Comparison of ENCODE assay signal across 9 mouse cellular contexts in the genomic region with DNA sequence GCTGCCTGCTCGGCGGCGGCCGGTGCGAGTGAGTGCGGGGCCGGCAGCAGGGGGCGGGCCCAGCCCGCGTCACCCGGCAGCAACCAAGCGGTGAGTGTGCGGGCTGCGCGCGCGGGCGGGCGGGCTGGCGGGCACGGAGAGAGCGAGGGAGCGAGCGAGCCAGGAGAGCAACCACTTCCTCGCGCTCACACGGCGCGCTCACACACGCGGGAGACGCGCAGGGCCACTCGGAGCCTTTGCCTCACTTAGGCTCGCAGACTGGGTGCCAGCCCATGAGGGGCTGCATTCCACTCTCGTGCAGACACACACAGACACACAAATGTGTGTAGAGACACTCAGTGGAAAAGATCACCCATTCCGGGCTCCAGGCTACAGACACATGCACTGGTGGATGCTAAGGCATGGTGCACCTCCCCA. TPM values are rescaled to one million over a fixed set of nuclear protein-coding genes. Genes with fewer than 3 reads are reported as not detected.
DNase-seq lines count a peak whose midpoint lies in the region; ATAC-seq and TF ChIP-seq lines count a peak whose summit lies in the region.
"Had no signal": no experiment of that assay in that cellular context is flagged by ENCODE, and none has a peak within 500 bp of the region (broad histone marks: within the 10 kb centered on the region; RNA-seq: fewer than 3 reads in every experiment).

A gene (minus strand): TSS at position 21 of the 417 bp plus-strand sequence.

- H3K27ac ChIP-seq in heart, embryonic 13.5 days (replicated peaks), result no peak within 1 kb of the TSS
- no peak within 1 kb of the TSS for H3K27ac ChIP-seq in forebrain, embryonic 15.5 days (replicated peaks)
- no peak within 1 kb of the TSS for H3K27ac ChIP-seq in kidney, postnatal 0 days
- H3K27ac ChIP-seq in limb, embryonic 15.5 days, result no peak within 1 kb of the TSS
- no peak within 1 kb of the TSS for H3K27ac ChIP-seq in neural tube, embryonic 12.5 days

- H3K9ac ChIP-seq in heart, embryonic 13.5 days, result peak within 1 kb of the TSS; percentile 74
- H3K9ac ChIP-seq in forebrain, embryonic 15.5 days (replicated peaks), result peak within 1 kb of the TSS; percentile 52
- H3K9ac ChIP-seq in kidney, postnatal 0 days (ENCODE audit: low read depth, low read length), result peak within 1 kb of the TSS; percentile 51
- peak within 1 kb of the TSS; percentile 47 for H3K9ac ChIP-seq in limb, embryonic 15.5 days
- H3K9ac ChIP-seq in neural tube, embryonic 12.5 days, result peak within 1 kb of the TSS; percentile 48

- H3K4me2 ChIP-seq in heart, embryonic 13.5 days, result peak within 1 kb of the TSS; percentile 75
- H3K4me2 ChIP-seq in forebrain, embryonic 15.5 days (replicated peaks), result peak within 1 kb of the TSS; percentile 66
- peak within 1 kb of the TSS; percentile 68 for H3K4me2 ChIP-seq in kidney, postnatal 0 days (ENCODE audit: low read length)
- H3K4me2 ChIP-seq in limb, embryonic 15.5 days, result peak within 1 kb of the TSS; percentile 76
- H3K4me2 ChIP-seq in neural tube, embryonic 12.5 days (replicated peaks), result peak within 1 kb of the TSS; percentile 70

- DNase-seq in heart, adult 18-20 months, result no peak
- no peak for DNase-seq in kidney, postnatal 0 days (ENCODE audit: low spot score)

- no peak for TF ChIP-seq CTCF in kidney, postnatal 0 days (IDR thresholded peaks at IDR 0.05; ENCODE audit: low read depth)

- H3K4me1 ChIP-seq in heart, embryonic 13.5 days, result peaks cover 13% of the 10 kb centered on the region; the same call in 1 of the 2 replicates
- H3K4me1 ChIP-seq in forebrain, embryonic 15.5 days, result peaks cover 11% of the 10 kb centered on the region
- peaks cover 5% of the 10 kb centered on the region; the same call in 1 of the 2 replicates for H3K4me1 ChIP-seq in kidney, postnatal 0 days (replicated peaks; ENCODE audit: insufficient read depth, low read length)
- H3K4me1 ChIP-seq in limb, embryonic 15.5 days, result peaks cover 22% of the 10 kb centered on the region
- H3K4me1 ChIP-seq in neural tube, embryonic 12.5 days, result peaks cover 21% of the 10 kb centered on the region

- H3K9me3 ChIP-seq in heart, embryonic 13.5 days, result no peaks in the 10 kb centered on the region
- H3K9me3 ChIP-seq in forebrain, embryonic 15.5 days, result no peaks in the 10 kb centered on the region
- H3K9me3 ChIP-seq in kidney, postnatal 0 days (replicated peaks; ENCODE audit: low read length), result no peaks in the 10 kb centered on the region
- no peaks in the 10 kb centered on the region for H3K9me3 ChIP-seq in limb, embryonic 15.5 days
- no peaks in the 10 kb centered on the region for H3K9me3 ChIP-seq in neural tube, embryonic 12.5 days

- WGBS in heart, embryonic 13.5 days, result 4% methylated on average over 35 of the region's 37 CpGs
- 3% methylated on average over 34 of the region's 37 CpGs for WGBS in forebrain, embryonic 15.5 days
- 4% methylated on average over 33 of the region's 37 CpGs for WGBS in kidney, postnatal 0 days
- 3% methylated on average over 29 of the region's 37 CpGs for whole genome bisulfite sequencing in limb, embryonic 15.5 days
- 5% methylated on average over 37 of the region's 37 CpGs for WGBS in neural tube, embryonic 12.5 days

- peak within 1 kb of the TSS; percentile 56 for H3K4me3 ChIP-seq in heart, embryonic 13.5 days
- peak within 1 kb of the TSS; percentile 53 for H3K4me3 ChIP-seq in forebrain, embryonic 15.5 days
- peak within 1 kb of the TSS; percentile 38 for H3K4me3 ChIP-seq in kidney, postnatal 0 days (replicated peaks; ENCODE audit: low read depth, low read length)
- H3K4me3 ChIP-seq in limb, embryonic 15.5 days, result peak within 1 kb of the TSS; percentile 53
- H3K4me3 ChIP-seq in neural tube, embryonic 12.5 days, result peak within 1 kb of the TSS; percentile 52

- peaks cover 92% of the 10 kb centered on the region for H3K27me3 ChIP-seq in heart, embryonic 13.5 days (replicated peaks)
- peaks cover 40% of the 10 kb centered on the region for H3K27me3 ChIP-seq in forebrain, embryonic 15.5 days
- H3K27me3 ChIP-seq in kidney, postnatal 0 days (ENCODE audit: insufficient read depth, low read length), result peaks cover 23% of the 10 kb centered on the region
- H3K27me3 ChIP-seq in limb, embryonic 15.5 days, result peaks cover 55% of the 10 kb centered on the region
- peaks cover 55% of the 10 kb centered on the region for H3K27me3 ChIP-seq in neural tube, embryonic 12.5 days (replicated peaks)

- ATAC-seq in heart, embryonic 13.5 days (ENCODE audit: extremely low read depth, insufficient number of reproducible peaks, low FRiP score, low TSS enrichment), result no peak
- peak; percentile 69; the same call in 1 of the 2 replicates for ATAC-seq in cerebellum, adult (ENCODE audit: insufficient number of reproducible peaks, low FRiP score, low TSS enrichment)
- ATAC-seq in forebrain, embryonic 15.5 days (replicated peaks), result peak; percentile 89
- peak; percentile 29; the same call in 1 of the 2 replicates for ATAC-seq in kidney, postnatal 0 days (replicated peaks; ENCODE audit: low FRiP score, low read depth)
- peak; percentile 37; the same call in 1 of the 2 replicates for ATAC-seq in limb, embryonic 15.5 days (ENCODE audit: insufficient number of reproducible peaks, low FRiP score, low TSS enrichment, low read depth)
- ATAC-seq in neural tube, embryonic 12.5 days (ENCODE audit: low FRiP score, low read depth), result peak; percentile 68
- no peak for ATAC-seq in megakaryocyte-erythroid progenitor cell, adult 5-6 weeks (replicated peaks; ENCODE audit: low FRiP score, low TSS enrichment, poor library complexity, severe bottlenecking)

- no peaks in the 10 kb centered on the region for H3K36me3 ChIP-seq in heart, embryonic 13.5 days
- no peaks in the 10 kb centered on the region for H3K36me3 ChIP-seq in forebrain, embryonic 15.5 days
- no peaks in the 10 kb centered on the region for H3K36me3 ChIP-seq in kidney, postnatal 0 days (ENCODE audit: insufficient read depth, low read length)
- no peaks in the 10 kb centered on the region for H3K36me3 ChIP-seq in limb, embryonic 15.5 days
- no peaks in the 10 kb centered on the region for H3K36me3 ChIP-seq in neural tube, embryonic 12.5 days

RNA-seq across cellular contexts. Expression of the gene that starts here (rescaled TPM):
- 0.23 and 0.32 TPM in 2 replicates for polyA plus RNA-seq in heart, embryonic 13.5 days (2015; fragmentation: Nextera tagmentation; extraction: Ambion mirVana)
- 1 to 10 TPM; 1.2 to 2.3 TPM for total RNA-seq in heart, adult 18-20 months (2021)
- 2.0 and 2.1 TPM in 2 replicates for polyA plus RNA-seq in forebrain, embryonic 15.5 days (2015; fragmentation: Nextera tagmentation; extraction: Ambion mirVana)
- 0.41 and 0.51 TPM in 2 replicates for polyA plus RNA-seq in kidney, postnatal 0 days (2015; fragmentation: Nextera tagmentation; extraction: Ambion mirVana)
- polyA plus RNA-seq in limb, embryonic 15.5 days (2015; fragmentation: Nextera tagmentation; extraction: Ambion mirVana), result 0.89 and 1.6 TPM in 2 replicates
- polyA plus RNA-seq in neural tube, embryonic 12.5 days (2016; fragmentation: Nextera tagmentation; extraction: Ambion mirVana), result 0.59 and 0.82 TPM in 2 replicates
- not detected in 2 replicates for total RNA-seq in megakaryocyte-erythroid progenitor cell, adult 5-6 weeks (2014; fragmentation: Nextera tagmentation)
- not detected in 2 replicates for total RNA-seq in megakaryocyte-erythroid progenitor cell, adult 5-6 weeks (2017)
- total RNA-seq: MEL had no signal

Comparison
In these comparisons a context has a peak if more than half of its experiments do, and no peak if none do; other contexts are left out.
1. Peak in ATAC-seq, H3K4me3 ChIP-seq, H3K9ac ChIP-seq and H3K4me2 ChIP-seq in kidney, postnatal 0 days; RNA of the gene not detected or under 1 TPM.
2. Peak in ATAC-seq, H3K4me3 ChIP-seq, H3K9ac ChIP-seq and H3K4me2 ChIP-seq in neural tube, embryonic 12.5 days; RNA of the gene not detected or under 1 TPM.
3. ATAC-seq: peak in cerebellum, adult (single experiment), forebrain, embryonic 15.5 days (single experiment) and limb, embryonic 15.5 days (single experiment); none in heart, embryonic 13.5 days (single experiment) and megakaryocyte-erythroid progenitor cell, adult 5-6 weeks (single experiment).
4. Peak in every context shown above with its lines, with median percentiles within 50 percentile points of each other: H3K4me2 ChIP-seq, H3K4me3 ChIP-seq and H3K9ac ChIP-seq.